Mouse (Mus musculus) CH12.LX (cell line): Measurements from ENCODE around the gene Hmx1.

Experiments used
- CTCF ChIP-seq, 2 experiments: IDR thresholded peaks in 1 of 2; conservative IDR thresholded peaks in 1 of 2; 2 replicates each; pipeline ENCODE4 v1.5.1; 2011 to 2012; ENCODE audit warnings: low read depth in 2 of 2, low read length in 2 of 2, improper control_type of control experiment in 1 of 2, inconsistent platforms in 1 of 2, mild to moderate bottlenecking in 1 of 2, moderate library complexity in 1 of 2
- HCFC1 ChIP-seq: IDR thresholded peaks from 2 replicates; pipeline ENCODE4 v1.6.1; 2012; ENCODE audit warnings: low read depth, mild to moderate bottlenecking, inconsistent platforms, low read length, improper control_type of control experiment
- MAFK ChIP-seq: IDR thresholded peaks from 2 replicates; pipeline ENCODE4 v1.6.1; 2011; ENCODE audit warnings: low read length, improper control_type of control experiment; ENCODE audit not compliant: insufficient replicate concordance
- MAX ChIP-seq: IDR thresholded peaks from 2 replicates; pipeline ENCODE4 v1.6.1; 2011; ENCODE audit warnings: low read length, improper control_type of control experiment
- MXI1 ChIP-seq: IDR thresholded peaks from 2 replicates; pipeline ENCODE4 v1.6.1; 2011; ENCODE audit warnings: mild to moderate bottlenecking, low read depth, low read length, improper control_type of control experiment
- NELFE ChIP-seq: IDR thresholded peaks from 2 replicates; pipeline ENCODE4 v1.6.1; 2011; ENCODE audit warnings: low read depth, low read length, improper control_type of control experiment
- NRF1 ChIP-seq: IDR thresholded peaks from 2 replicates; pipeline ENCODE4 v1.6.1; 2014; ENCODE audit warnings: low read depth, mild to moderate bottlenecking, inconsistent platforms, low read length, improper control_type of control experiment, moderate library complexity
- POLR2A ChIP-seq: IDR thresholded peaks from 2 replicates; pipeline ENCODE4 v1.6.1; 2011; ENCODE audit warnings: low read depth, mild to moderate bottlenecking, improper control_type of control experiment, low read length
- POLR2AphosphoS2 ChIP-seq: IDR thresholded peaks from 2 replicates; pipeline ENCODE4 v1.6.1; 2011; ENCODE audit warnings: low read depth, low read length, improper control_type of control experiment
- TCF12 ChIP-seq: IDR thresholded peaks from 2 replicates; pipeline ENCODE4 v1.6.1; 2014; ENCODE audit warnings: low read depth, mild to moderate bottlenecking, inconsistent platforms, low read length, improper control_type of control experiment
- ZC3H11A ChIP-seq: IDR thresholded peaks from 2 replicates; pipeline ENCODE4 v1.6.1; 2012; ENCODE audit warnings: low read depth, mild to moderate bottlenecking, inconsistent platforms, low read length, improper control_type of control experiment
- ZMIZ1 ChIP-seq: IDR thresholded peaks from 2 replicates; pipeline ENCODE4 v1.6.1; 2012; ENCODE audit warnings: low read depth, mild to moderate bottlenecking, inconsistent platforms, low read length, improper control_type of control experiment
- ZNF384 ChIP-seq: IDR thresholded peaks from 2 replicates; pipeline ENCODE4 v1.6.1; 2012; ENCODE audit warnings: low read depth, low read length, improper control_type of control experiment, inconsistent platforms

- TF ChIP-seq ZMIZ1 (no peak), POLR2AphosphoS2 (no peak), CTCF (conservative IDR thresholded peaks at IDR 0.05 in 1 of 2, IDR thresholded peaks at IDR 0.05 in 1 of 2; ENCODE audit: low read depth in 2 of 2, low read length in 2 of 2) (no peak), TCF12 (no peak), NELFE (no peak), ZC3H11A (no peak), NRF1 (no peak), POLR2A (no peak), MAX (no peak), ZNF384 (no peak), HCFC1 (no peak), MAFK (no peak), MXI1 (no peak)
Observed at GRCm38 (mm10) chr5:35411028-35411427, 22.1 kb downstream of the Hmx1 start.
